Mouse (Mus musculus) CH12.LX (cell line): ENCODE measurements around the gene Alg10b. TPM values are rescaled to one million over a fixed set of nuclear protein-coding genes. Genes with fewer than 3 reads are reported as not detected.

Experiments
- DNase-seq: peaks from one replicate; pipeline ENCODE4 v3.0.0-alpha.2; 2013; ENCODE audit errors: extremely low read depth
- H3K27ac ChIP-seq: 2 replicates; pipeline ENCODE4 v1.5.1; 2012; ENCODE audit warnings: low read depth, mild to moderate bottlenecking, control low read depth, moderate library complexity; ENCODE audit not compliant: insufficient read depth
- H3K27me3 ChIP-seq: replicated peaks from 2 replicates; pipeline ENCODE3; 2012; ENCODE audit warnings: inconsistent platforms
- H3K36me3 ChIP-seq, 2 experiments: replicated peaks in 1 of 2; 2 replicates each; pipeline versions ENCODE3 to v1.6.1; 2012; ENCODE audit warnings: inconsistent platforms in 1 of 2, low read length in 1 of 2, mild to moderate bottlenecking in 1 of 2, mixed read lengths in 1 of 2, moderate library complexity in 1 of 2; ENCODE audit not compliant: control insufficient read depth in 1 of 2, insufficient read depth in 1 of 2
- H3K4me1 ChIP-seq, 2 experiments: 2 replicates each; pipeline ENCODE4 v1.6.1; 2012; ENCODE audit warnings: inconsistent platforms in 1 of 2, moderate library complexity in 1 of 2; ENCODE audit not compliant: insufficient read depth in 2 of 2, control insufficient read depth in 1 of 2
- H3K4me2 ChIP-seq: 2 replicates; pipeline ENCODE4 v1.6.1; 2012; ENCODE audit warnings: low read depth, mild to moderate bottlenecking, control low read depth; ENCODE audit not compliant: poor library complexity, insufficient read depth, severe bottlenecking
- H3K4me3 ChIP-seq, 3 experiments: fragments of 150-350 bp in 1 of 3; sonication (generic) in 1 of 3; replicated peaks in 1 of 3; 2 replicates each; pipeline versions ENCODE3 to v1.5.1; 2011 to 2012; ENCODE audit warnings: low read depth in 2 of 3, low read length in 2 of 3, mild to moderate bottlenecking in 2 of 3, moderate library complexity in 2 of 3, control low read depth in 1 of 3, improper control_type of control experiment in 1 of 3, inconsistent platforms in 1 of 3, mixed read lengths in 1 of 3; ENCODE audit not compliant: poor library complexity in 1 of 3
- H3K79me2 ChIP-seq: replicated peaks from 2 replicates; pipeline ENCODE4 v1.6.1; 2012; ENCODE audit warnings: mild to moderate bottlenecking, moderate library complexity; ENCODE audit not compliant: control insufficient read depth, poor library complexity, insufficient read depth, severe bottlenecking; ENCODE audit errors: extremely low read depth
- H3K9ac ChIP-seq: 2 replicates; pipeline ENCODE4 v1.6.1; 2012; ENCODE audit warnings: low read depth, mild to moderate bottlenecking, control low read depth, moderate library complexity; ENCODE audit not compliant: insufficient read depth
- H3K9me3 ChIP-seq: replicated peaks from 2 replicates; pipeline ENCODE3; 2012; ENCODE audit warnings: low read length, inconsistent platforms, mixed read lengths
- CTCF ChIP-seq, 2 experiments: IDR thresholded peaks in 1 of 2; conservative IDR thresholded peaks in 1 of 2; 2 replicates each; pipeline ENCODE4 v1.5.1; 2011 to 2012; ENCODE audit warnings: low read depth in 2 of 2, low read length in 2 of 2, improper control_type of control experiment in 1 of 2, inconsistent platforms in 1 of 2, mild to moderate bottlenecking in 1 of 2, moderate library complexity in 1 of 2
- E2F4 ChIP-seq: IDR thresholded peaks from 2 replicates; pipeline ENCODE4 v1.6.1; 2011; ENCODE audit warnings: low read depth, low read length, improper control_type of control experiment; ENCODE audit not compliant: insufficient replicate concordance
- JUN ChIP-seq: IDR thresholded peaks from 2 replicates; pipeline ENCODE4 v1.6.1; 2011; ENCODE audit warnings: low read depth, mild to moderate bottlenecking, low read length, improper control_type of control experiment, moderate library complexity; ENCODE audit not compliant: insufficient read depth
- KAT2A ChIP-seq: IDR thresholded peaks from 2 replicates; pipeline ENCODE4 v1.6.1; 2012; ENCODE audit warnings: low read length, improper control_type of control experiment, inconsistent platforms; ENCODE audit not compliant: insufficient replicate concordance
- MEF2A ChIP-seq: IDR thresholded peaks from 2 replicates; pipeline ENCODE4 v1.6.1; 2014; ENCODE audit warnings: low read depth, mild to moderate bottlenecking, inconsistent platforms, low read length, improper control_type of control experiment, borderline replicate concordance
- NELFE ChIP-seq: IDR thresholded peaks from 2 replicates; pipeline ENCODE4 v1.6.1; 2011; ENCODE audit warnings: low read depth, low read length, improper control_type of control experiment
- PAX5 ChIP-seq: IDR thresholded peaks from 2 replicates; pipeline ENCODE4 v1.6.1; 2012; ENCODE audit warnings: low read length, inconsistent platforms, mixed read lengths
- RAD21 ChIP-seq: IDR thresholded peaks from 2 replicates; pipeline ENCODE4 v1.6.1; 2011; ENCODE audit warnings: low read depth, mild to moderate bottlenecking, low read length, improper control_type of control experiment, moderate library complexity
- SMC3 ChIP-seq: IDR thresholded peaks from 2 replicates; pipeline ENCODE4 v1.6.1; 2011; ENCODE audit warnings: low read depth, low read length, improper control_type of control experiment
- TBP ChIP-seq: conservative IDR thresholded peaks from 2 replicates; pipeline ENCODE4 v1.6.1; 2011; ENCODE audit warnings: low read depth, low read length, improper control_type of control experiment
- TCF12 ChIP-seq: IDR thresholded peaks from 2 replicates; pipeline ENCODE4 v1.6.1; 2014; ENCODE audit warnings: low read depth, mild to moderate bottlenecking, inconsistent platforms, low read length, improper control_type of control experiment
- ZKSCAN1 ChIP-seq: IDR thresholded peaks from 2 replicates; pipeline ENCODE4 v1.6.1; 2012; ENCODE audit warnings: low read depth, inconsistent platforms, low read length, improper control_type of control experiment, borderline replicate concordance
- ZNF384 ChIP-seq: IDR thresholded peaks from 2 replicates; pipeline ENCODE4 v1.6.1; 2012; ENCODE audit warnings: low read depth, low read length, improper control_type of control experiment, inconsistent platforms
- dilution Hi-C: fragments of 300-500 bp; cut with MboI; formaldehyde crosslinking; loops from 2 replicates; pipeline ENCODE4 v1.14.3; 2020; ENCODE audit warnings: low sequenced_read_pairs; ENCODE audit not compliant: extremely low pct_unique_long_range_greater_than_20kb, extremely low pct_ligation_motif_present
- in situ Hi-C: fragments of 300-500 bp; cut with MboI; formaldehyde crosslinking; loops from 3 replicates; pipeline ENCODE4 v1.14.3; 2019; ENCODE audit warnings: low sequenced_read_pairs, low pct_ligation_motif_present, low pct_unique_long_range_greater_than_20kb, mixed read lengths
- polyA plus RNA-seq: library from polyadenylated mRNA; unstranded; fragments of >175 nt; gene quantifications from 2 replicates; pipeline ENCODE4 v1.2.1, GENCODE M21; 2012; ENCODE audit warnings: low read depth; ENCODE audit not compliant: insufficient read length
- total RNA-seq, 2 experiments: library from RNA; depleted of rRNA; stranded (reverse); fragments of 300-350 nt in 1 of 2; fragments of >200 nt in 1 of 2; gene quantifications; 2 replicates each; pipeline ENCODE4 v1.2.3; 2012 to 2014

Alg10b gene
- total and polyA plus RNA-seq, 3 experiments, result 12.2 to 28.4 (median 20.8) TPM

DNA sequence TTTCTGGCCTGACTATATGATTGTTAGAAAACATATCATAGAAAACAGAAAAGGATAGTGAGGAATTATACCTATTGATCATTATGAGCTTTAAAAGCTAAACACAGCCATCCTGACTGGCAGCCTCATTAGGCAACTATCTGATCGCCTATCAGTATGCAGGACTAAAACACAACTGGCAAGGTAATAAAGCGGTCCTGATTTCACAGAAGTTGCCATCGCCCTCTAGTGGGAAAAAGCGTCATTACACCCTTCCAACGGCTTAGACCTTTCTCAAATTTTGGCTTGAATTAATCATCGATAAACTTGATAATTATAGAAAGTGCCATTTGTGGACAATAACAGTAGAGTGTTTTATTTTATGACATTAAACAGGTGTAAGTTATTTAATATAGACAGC, 9.2 kb upstream of the Alg10b start:
- Histone ChIP-seq H3K4me3 (no peak overlapping the region), H3K4me1 (no peaks in the 10 kb centered on the region), H3K79me2 (no peaks in the 10 kb centered on the region), H3K9me3 (peaks cover 3% of the 10 kb centered on the region), H3K27ac (no peak overlapping the region), H3K4me2 (no peak overlapping the region; the same call in 1 of the 2 replicates), H3K27me3 (peaks cover 7% of the 10 kb centered on the region), H3K9ac (no peak overlapping the region), H3K36me3 (no peaks in the 10 kb centered on the region)
- dilution Hi-C loops, result no loop called here
- DNase-seq, result peak; percentile 56
- TF ChIP-seq CTCF (conservative IDR thresholded peaks at IDR 0.05 in 1 of 2, IDR thresholded peaks at IDR 0.05 in 1 of 2; ENCODE audit: low read depth in 2 of 2, low read length in 2 of 2) (peak; percentile 77 to 88), SMC3 (peak; percentile 60), KAT2A (no peak), RAD21 (peak; percentile 69), TBP (no peak), MEF2A (no peak), NELFE (no peak)
- in situ Hi-C loops, result loop anchor here (25.0 kb wide), 1 partner anchor 603 kb away; no protein-coding TSS in a partner anchor

DNA sequence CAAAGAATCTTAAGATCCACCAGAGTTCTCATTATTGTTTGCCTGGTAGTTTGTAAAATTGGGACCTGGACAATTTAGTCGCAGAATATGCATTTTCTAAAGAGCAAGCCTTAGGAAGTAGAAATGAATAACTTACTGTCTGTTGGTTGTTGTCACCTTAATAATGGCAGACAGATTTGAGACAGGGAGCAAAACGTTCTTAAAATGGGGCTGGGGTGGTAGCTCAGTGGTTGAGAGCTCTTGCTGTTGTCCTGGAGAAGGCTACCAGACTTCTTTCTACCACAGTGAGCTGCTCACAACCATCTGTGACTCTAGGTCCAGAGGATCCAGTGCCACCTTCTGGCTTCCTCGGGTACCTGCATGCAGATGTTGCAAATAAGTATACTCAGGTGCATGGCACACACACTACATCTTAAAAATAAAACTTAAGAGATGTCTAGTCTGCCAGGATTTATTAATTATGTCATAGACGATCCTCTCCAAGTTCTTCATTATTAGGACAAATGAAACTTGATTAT, 1.0 kb downstream of the Alg10b start:
- H3K4me1 ChIP-seq, result peaks cover 5 to 12% of the 10 kb centered on the region in 2 experiments; a peak in 2 of 4 replicates
- TF ChIP-seq RAD21 (peak; percentile 31), ZNF384 (no peak), CTCF (conservative IDR thresholded peaks at IDR 0.05 in 1 of 2, IDR thresholded peaks at IDR 0.05 in 1 of 2; ENCODE audit: low read depth in 2 of 2, low read length in 2 of 2) (peak; percentile 32 to 72; a peak in 3 of 4 replicates), JUN (no peak), TCF12 (0 out of 2 replicates have a peak, but pooled peaks have one; percentile 3), PAX5 (no peak), TBP (0 out of 2 replicates have a peak, but pooled peaks have one; percentile 30), E2F4 (no peak), ZKSCAN1 (no peak), SMC3 (peak; percentile 27; the same call in 1 of the 2 replicates), NELFE (0 out of 2 replicates have a peak, but pooled peaks have one; percentile 7)
- TF ChIP-seq, all 38 proteins: peak for 6
- H3K4me2 ChIP-seq, result peak overlapping the region; percentile 52; the same call in 1 of the 2 replicates
- no peaks in the 10 kb centered on the region for H3K27me3 ChIP-seq
- H3K36me3 ChIP-seq, result peaks cover 24 to 41% of the 10 kb centered on the region in 2 experiments
- peak overlapping the region; percentile 79 to 97 (median 93) for H3K4me3 ChIP-seq
- in situ Hi-C loops, result no loop called here
- no peak overlapping the region for H3K27ac ChIP-seq
- peak; percentile 84 for DNase-seq
- H3K79me2 ChIP-seq, result peaks cover 8% of the 10 kb centered on the region; the same call in 1 of the 2 replicates
- peak overlapping the region; percentile 98 for H3K9ac ChIP-seq
- dilution Hi-C loops, result no loop called here
- H3K9me3 ChIP-seq, result no peaks in the 10 kb centered on the region
